Mouse (Mus musculus) myocyte (in vitro differentiated cells): ENCODE results near the gene Fkrp.

Experiments used
- POLR2A ChIP-seq: IDR thresholded peaks from one replicate; pipeline ENCODE4 v1.6.1; 2011; ENCODE audit warnings: low read depth, mild to moderate bottlenecking, control low read depth, moderate library complexity; ENCODE audit not compliant: insufficient read length
- USF1 ChIP-seq: IDR thresholded peaks from one replicate; pipeline ENCODE4 v1.6.1; 2011; ENCODE audit warnings: low read depth, mild to moderate bottlenecking, control low read depth, moderate library complexity

- TF ChIP-seq POLR2A, result peak; percentile 67
- no peak for TF ChIP-seq USF1
Measured at GRCm38 (mm10) chr7:16816475-16817122, at the start of gene Fkrp.
